Mouse (Mus musculus) embryo, embryonic 10.5 days (tissue): Measurements from ENCODE around the gene Slit3.
A peak's percentile ranks its signal among the peaks of the same experiment; 100 is the strongest.

Experiments used
- DNase-seq: peaks from one replicate; pipeline ENCODE4 v3.0.0-alpha.2; 2015; ENCODE audit warnings: low spot score

Slit3 gene

DNA sequence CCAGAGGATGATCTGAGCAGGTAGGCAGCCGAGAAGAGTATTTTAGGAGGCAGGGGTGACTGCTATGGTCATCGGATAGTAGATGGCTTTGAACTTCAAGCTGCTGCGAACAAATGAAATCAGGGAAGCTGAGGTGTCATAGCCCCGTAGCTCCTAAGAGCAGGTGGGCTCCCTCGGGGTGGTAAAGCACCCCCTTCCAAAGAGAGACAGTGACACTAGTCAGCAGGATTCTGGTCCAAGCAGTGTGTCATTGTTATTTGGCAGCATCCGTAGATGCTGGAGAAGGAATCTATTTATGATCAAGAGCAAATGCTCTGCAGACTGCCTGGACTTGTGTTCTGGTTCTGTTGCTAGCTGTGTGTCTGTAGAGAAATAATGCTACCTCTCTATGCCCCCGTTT, 154.3 kb downstream of the Slit3 start:
- no peak for DNase-seq

DNA sequence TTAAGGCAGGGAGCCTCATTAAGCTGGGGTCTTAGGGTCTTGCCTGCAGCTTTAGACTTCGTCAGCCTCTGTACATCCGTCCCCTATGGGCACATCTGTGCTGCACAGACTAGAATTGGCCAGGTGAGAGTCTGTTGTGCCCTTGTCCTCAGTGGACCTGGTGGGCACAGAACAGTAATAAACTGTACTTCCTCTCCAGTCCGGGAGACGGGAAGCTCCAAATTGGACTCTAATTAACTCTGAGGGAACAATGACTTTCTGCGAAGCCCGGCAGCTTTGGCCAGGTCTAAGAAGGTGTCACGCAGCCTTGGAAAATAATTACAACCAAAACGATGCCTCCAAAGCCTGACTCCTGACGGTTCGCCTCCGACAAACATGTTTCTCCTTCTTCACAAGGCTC, 155.0 kb downstream of the Slit3 start:
- no peak for DNase-seq

DNA sequence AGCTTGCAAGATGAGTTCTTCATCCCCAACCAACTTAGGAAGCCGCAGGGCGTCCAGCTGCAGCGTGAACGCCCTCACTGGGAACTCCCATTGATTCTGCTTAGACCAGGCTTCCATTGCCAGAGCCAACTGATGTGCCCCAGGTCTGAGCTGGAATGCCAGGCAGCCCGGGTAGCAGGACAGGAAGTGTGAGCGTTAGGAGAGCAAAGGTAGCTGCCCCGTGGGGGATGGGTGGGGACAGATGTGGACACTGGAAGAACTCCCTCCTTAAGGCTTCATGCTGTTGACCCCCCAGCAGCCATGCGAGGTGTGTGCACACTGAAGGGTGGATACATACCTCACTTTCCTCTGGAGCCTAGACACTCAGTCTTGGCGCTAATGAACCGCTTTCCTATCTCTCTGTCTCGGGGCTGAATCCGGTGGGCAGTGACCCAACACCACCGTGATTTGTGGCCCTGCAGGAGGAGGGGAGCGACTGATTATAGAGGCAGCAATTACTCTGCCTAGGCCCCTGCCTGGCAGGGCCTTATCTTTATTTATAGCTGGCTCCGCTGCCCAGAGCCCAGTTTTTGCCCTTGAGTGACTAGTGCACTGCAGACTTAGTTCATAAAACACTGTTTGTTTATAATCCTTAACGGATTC, 157.2 kb downstream of the Slit3 start:
- DNase-seq = no peak

DNA sequence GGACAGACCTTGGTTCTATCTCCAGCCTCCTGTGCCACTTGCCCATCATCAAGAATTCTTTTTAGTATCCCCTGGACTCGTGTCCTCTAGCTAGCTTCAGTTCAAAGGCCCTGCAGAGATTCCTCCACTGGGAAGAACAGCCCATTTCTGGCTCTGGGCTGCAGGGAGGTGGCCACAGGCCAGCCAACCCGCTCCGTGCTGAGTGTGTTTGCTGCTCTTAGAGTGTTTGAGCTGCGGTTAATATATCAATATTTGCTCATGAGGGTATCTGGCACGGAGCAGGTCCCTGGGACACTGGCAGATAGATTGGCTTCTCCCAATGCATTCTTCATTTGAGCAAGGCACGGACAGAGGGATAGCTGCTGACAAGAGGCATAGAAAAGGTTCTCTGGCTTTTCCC, 159.8 kb downstream of the Slit3 start:
- no peak for DNase-seq

DNA sequence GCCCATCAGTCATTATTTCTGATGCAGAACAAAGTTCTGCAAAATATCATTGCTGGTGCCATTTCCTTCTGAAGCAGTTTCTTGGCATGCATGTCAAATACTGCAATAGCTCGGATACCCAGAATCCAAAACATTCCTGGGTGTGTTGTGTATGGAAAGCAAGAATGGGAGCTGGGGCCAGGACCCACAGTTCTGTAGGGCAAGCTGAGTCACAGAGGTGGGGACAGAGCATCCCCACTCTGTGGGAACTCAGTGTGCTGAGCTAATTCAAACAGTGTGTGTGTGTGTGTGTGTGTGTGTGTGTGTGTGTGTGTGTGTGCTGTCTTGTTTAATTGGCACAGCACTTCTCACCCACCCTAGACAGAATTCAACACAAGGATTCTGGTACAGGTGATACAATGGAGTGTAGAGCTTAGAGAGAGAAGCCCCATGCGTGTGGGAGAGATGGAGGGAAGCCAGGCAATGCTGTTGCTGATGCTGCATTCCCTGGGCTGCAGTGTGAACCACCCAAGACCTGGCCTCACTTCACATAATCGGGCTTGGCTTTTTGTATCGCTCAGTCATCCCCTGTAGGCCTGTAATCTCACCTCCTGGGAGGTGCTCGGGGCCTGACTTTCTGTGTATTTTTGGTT, 161.1 kb downstream of the Slit3 start:
- DNase-seq = no peak

DNA sequence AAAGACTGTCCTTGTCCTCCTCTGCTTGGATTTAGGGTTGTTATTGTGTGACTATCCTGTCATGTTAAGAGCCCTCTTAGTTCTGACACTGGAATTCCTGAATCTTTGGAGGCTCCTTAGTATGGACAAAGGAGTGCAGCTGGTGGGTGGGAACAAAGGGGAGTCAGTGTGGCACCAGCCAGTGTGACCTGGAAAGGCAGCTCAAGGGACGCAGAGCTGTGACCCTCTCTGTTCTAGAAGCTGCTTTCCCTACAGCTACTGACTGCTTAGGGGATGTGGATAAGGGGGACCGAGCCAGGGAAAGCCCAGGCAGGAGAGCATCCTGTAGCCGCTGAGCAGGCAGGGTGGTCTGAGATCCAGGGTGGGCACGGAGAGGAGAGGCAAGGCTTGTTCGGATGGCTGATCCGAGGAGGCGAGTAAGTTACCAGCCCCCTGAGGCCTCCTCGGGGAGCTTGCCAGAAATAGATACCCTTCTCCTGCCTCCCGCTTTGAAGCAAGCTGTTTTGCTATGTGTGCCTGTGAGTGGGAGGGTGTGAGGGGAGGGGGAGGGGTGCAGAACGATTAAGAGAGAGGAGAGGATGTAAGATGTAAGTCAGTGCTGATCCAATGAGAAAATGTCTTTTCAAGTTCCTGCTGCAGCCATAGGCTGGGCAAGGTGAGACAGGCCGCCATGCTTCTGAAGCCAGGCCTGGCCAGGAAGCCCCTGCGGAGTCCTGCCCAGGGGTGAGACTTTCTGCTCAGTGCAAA, 162.0 kb downstream of the Slit3 start:
- peak; percentile 47 for DNase-seq

DNA sequence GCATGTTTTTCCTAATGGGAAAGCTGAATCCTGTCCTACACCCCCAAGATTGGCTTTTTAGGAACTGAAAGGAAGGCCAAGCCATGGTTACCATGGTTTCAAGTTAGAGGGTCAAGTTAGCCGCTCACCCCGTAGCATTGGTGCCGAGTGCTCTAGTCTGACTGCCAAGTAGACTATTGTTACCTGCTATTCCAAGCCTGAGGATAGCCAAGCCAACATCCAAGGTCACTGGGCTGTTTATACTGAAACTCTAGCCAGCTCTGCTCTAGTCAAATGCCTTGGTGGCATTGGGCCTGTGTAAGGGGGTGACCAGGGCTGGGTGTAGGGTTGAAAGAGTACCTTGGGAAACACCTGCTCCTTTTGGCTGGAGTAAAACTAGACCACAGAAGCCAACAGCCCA, 162.7 kb downstream of the Slit3 start:
- DNase-seq = no peak

DNA sequence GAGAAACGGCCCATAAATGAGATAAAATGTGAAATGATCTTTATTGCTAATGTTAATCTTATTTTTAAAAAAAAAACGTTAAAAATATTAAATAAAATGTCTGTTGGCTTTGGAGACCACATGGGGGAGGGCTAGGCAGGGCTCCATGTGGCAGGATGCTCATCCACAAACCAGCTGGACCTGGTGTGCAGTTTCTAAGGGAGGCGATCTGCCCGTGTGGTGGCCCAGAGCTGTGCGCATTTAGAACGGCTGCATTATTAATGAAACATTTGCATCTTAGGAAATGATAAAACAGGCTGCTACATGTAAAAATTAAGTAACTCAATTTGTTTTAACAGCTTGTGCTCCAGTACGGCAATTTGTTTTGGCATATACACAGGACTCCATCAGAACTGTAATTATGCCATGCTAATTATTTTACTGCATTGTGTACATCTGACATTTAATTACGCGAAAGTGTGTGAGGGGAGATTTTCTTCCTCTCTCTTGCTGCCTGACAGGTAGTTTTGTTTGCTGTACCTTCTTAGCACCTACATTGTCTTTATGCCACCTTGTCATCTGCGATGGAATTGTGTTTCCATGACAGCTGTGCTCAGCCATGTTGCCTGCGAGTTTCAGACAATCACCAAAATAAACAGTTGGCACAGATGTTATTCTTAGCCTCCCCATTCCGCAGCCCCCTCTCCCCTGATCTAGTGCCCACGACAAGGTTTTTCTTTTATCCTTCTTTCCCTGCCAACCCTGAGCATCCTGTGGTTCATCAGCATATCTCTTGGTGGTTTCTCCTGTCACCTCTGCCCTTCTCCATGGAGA, 165.8 kb downstream of the Slit3 start:
- DNase-seq = no peak

DNA sequence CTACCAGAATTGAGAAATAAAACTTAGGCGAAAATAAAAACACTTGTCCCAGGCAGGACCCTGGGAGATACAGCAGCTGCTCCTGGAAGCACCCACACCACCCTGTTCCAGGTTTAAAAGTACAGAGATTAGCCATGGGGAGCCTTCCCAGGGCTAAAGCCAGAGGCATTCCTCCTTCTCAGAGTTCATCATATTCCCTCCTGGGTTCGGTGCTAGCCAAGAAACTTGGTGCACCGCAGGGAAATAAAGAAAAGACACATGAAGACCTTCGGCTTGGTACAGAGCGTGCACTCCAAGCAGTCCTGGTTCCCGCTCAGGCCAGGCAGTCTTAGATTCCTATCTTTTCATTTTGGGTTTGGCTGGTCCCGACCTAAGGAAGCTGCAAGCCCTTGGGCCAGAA, 167.0 kb downstream of the Slit3 start:
- no peak for DNase-seq

DNA sequence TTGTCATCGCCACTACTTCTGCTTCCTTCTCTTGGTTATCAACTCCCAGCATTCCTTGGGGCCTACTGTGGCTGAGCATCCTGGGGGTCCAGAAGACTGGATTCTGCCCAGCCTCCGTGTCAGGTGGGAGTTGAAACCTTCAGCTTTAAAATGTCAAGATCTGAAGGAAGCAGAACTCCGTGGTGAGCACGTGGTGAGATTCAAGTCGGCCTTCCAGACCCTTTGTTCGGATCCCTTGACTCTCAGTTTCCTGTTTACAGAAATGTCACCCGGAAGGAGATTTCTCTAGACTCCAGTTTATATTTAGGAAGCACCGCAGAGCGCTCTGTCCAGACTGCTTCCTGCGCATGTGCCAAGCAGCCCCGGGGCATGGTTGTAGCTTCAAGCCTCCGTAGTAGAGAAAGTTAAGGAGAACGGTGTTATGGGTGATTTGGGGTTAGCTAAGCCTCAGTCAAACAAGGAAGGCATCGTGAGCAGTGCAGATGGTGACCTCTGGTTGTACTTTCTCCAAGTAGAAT, 167.8 kb downstream of the Slit3 start:
- no peak for DNase-seq

DNA sequence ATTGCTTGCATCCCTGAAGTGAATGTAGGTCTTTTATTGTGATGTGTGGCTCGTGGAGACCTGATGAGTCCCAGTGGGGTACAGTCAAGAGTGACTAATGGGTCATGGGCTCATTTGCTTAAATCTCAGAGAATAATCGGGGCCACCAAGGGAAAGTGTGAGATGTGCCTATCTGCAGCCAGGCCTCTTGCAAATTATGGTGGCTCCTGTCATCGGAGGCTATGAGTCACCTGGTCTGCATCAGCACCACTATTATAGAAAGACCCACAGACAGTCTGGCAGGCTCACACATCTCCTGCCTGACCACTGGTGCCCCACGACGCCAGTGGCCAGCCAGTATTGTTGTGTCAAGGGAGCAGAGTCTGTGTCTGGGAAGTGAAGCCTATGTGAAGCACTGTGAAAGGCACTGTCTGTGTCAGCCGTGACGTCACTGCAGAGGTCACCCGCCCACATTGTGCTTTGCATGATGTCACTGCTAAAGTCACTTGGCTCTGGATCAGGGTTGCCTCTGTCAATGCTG, 171.3 kb downstream of the Slit3 start:
- DNase-seq = no peak

DNA sequence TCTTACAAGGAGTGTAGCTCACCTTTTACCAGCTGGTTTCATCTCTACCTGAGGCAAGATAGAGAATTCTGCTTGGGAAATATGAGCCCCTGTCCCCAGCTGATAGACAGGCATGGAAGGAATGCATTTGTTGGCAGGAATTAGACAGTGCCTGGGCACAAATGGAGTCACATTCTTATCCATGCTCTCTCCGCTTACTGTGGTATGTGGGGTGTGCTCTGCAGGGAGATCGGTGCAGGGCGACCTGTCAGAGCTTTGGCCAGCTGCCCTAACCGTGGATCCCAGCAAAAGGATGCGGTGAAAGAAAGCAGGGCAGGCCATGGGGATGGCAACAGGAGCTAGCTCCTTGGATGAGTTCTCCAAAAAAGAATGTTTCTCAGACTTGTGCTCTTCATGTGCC, 172.2 kb downstream of the Slit3 start:
- DNase-seq = no peak

DNA sequence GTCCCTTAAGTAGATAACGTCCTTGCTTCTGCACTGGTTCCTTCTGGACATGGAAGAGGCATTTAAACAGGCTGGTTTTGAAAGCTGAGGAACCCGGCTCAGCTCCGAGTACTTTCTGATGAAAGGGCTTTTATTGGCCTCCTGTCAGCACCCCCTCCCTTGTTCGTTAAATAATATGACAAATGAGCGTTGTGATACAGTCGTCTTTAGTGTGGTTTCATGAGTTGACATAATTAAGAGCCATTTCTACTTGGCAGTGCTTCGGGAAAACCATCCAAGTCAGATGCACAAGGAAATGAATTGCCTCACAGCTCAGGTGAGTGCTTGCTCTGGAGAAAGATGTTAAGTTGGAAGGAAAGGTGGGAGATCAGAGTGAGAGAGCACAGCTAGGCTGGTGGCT, 173.6 kb downstream of the Slit3 start:
- DNase-seq = no peak

DNA sequence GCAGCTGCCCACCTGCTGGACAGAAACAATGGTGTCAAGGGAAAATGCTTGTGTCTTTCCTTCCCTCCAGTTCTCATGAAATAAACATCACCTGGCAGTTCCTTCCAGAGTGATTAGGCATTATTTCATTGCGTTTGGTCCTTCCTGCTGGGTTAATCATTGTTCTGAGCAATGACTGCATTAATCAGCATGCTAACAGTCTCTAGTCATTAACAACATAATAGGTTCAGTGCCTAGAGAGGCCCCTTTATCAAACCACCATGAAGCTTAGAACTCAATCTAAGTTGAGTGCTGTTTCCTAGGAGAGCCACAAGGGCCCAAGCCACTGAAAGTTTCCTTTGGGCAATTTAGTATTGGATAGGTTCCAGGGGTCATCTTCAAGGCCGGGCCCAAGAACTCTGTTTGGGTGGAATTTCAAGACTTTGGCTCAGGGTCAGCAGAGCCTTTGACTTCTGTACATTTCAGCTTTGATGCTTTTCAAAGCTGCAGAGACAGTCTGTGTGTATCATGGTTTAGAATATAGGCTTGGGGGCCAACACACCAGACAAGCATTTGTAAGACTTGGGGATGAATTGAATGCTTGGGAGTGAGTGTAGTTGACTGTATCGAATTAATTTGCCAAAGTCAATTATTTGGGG, 174.3 kb downstream of the Slit3 start:
- no peak for DNase-seq

DNA sequence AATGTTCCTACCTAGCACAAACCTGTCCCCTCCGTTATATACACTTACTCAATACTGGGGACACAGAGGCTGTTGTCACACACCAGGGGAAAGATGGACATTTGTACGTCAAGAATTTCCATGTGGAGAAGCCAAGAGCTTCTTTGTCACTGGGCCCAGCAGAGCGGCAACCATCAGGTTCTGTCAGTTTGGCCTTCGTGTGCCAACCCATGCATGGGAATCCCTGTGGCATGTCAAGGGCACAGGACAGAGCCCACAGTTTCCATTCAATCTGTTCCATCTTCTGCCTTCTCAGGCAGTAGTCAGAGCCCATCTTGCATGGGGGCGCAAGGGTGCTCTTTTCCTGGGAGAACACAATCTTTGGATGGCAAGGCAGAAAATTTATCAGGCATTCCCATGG, 175.8 kb downstream of the Slit3 start:
- no peak for DNase-seq

DNA sequence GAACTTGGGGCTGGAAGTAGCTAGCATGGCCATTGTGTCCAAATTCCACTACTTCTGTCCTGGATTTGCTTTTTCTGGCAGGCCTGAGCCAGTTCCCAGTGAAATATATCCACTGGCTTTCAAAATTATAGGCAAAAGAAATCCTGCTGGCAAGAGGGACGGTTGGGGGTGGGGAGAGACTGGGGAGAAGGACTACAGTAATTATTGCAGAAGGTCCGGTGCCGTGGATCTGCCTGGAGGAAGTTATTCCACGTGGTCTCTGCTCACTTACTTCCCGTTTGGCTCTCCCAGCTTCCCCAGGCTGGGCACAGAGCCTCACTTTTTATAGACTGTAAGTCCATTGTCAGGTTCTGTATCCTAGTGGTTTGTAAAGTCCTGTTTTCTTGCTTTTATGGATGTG, 176.3 kb downstream of the Slit3 start:
- no peak for DNase-seq

DNA sequence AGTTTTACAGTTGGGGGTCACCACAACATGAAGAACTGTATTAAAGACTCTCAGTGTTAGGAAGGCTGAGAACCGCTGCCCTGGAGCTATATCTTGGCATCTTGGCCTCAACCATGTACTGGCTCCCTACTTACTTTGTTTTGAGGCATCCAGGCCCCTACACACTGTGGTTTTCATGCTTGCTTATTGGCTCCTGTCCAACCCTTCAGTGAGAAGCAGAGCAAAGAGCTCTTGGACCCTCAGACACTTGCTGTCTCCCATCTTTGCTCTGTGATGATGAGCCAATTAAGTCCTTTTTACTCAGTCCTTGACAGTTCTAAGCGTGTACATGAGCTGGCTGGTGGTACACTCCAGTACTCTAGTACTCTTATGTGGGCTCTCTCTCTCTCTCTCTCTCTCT, 177.5 kb downstream of the Slit3 start:
- no peak for DNase-seq

DNA sequence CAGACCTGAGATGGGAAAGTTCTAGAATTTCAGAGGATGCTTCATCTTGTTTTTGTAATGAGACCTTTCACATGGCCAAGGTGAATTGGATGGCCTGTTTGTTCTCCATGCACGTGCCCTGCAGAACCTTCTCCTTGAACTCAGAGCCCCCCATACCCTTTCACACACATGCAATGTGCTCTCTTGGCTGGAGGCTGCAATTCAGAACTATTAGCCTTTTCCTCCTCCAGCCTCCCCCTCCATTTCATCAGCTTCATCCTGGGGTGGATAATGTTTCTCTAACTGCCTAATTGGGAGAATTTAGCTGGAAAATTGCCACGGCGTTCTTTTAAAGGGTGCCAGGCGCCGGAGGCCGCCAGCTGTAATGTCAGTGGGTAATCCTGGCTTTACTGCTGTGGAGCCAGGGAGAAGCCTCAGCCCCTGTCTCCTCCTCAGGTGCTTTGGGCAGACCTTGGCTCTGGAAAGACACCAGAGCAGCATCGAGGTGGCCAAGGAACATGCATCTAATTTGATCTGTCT, 178.9 kb downstream of the Slit3 start:
- DNase-seq = no peak

DNA sequence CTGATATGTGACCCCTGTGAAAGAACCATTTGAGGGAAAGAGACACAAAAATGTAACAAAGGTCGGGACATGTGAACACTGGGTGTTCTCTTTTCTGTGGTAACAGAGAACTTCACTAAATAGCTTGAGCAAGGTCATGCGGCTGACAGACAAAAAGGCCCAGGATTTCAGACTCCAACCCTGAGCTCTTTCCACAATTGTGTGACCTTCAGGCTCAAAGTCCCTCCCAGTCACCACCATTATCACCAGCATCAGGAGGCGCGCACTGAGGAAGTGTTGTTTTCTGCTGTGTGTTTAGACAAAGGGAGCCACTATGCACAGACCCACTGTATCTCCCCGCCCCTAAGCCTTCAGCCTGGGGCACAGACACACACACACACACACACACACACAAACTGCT, 181.2 kb downstream of the Slit3 start:
- DNase-seq = no peak

DNA sequence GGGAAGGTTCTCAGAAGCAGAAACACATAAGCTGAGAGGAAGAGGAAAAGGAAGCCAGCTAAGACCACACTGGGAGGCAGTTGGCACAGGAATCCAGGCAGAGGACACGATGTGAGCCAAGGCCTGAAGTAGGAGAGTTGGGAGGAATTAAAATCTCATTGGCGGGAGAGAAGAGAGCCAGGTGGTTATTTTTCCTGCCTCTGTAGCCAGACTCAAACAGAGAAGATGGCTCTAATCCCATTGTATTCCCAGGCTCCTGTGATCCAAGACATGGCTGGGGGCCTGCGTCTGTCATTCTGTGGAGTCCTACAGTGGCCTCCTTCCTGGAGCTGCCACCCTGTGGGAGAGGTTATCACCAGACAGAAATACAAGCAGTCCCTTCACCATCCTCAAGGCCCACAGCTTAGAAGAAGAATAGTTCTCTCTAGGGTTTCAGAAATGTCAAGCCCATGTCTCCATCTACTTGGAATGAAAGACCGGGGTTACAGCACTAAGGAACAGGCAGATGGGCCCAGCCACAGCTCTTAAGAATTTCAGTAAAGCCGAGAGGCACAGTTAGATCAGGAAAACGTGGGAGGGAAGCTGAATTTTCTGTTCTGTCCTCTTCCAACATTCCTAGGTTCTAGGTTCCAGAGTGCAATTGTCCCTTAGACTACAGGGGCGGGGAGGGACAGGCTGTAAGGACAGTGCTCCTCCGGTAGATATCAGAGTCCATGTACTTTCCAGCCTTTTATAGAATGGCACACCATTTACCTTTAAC, 183.4 kb downstream of the Slit3 start:
- DNase-seq = no peak

DNA sequence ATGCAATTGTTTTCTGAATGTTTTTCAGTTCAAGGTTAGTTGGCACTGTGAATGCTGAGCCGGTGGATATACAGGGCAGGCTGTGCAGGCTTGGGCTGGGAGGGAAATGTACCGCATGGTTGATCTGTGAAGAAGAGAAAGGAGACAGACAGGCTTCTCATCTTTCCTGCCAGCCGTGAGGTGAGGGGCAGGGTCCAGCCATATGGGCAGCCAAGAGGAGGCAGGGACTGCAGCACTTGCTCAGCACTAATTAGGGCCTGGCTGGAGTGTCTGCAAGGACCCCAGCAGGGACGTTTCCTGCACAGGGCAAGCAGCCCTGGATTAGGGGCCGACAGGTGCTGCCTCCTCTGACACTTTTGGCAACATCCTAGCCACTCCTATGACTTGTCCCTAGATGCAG, 184.1 kb downstream of the Slit3 start:
- DNase-seq = no peak
